Mouse (Mus musculus): ENCODE results near the gene Bmp7. TPM values are rescaled to one million over a fixed set of nuclear protein-coding genes. Genes with fewer than 3 reads are reported as not detected.

The Bmp7 gene
- polyA plus RNA-seq, 1 experiment from 2014 or later: 27.5 TPM

DNA sequence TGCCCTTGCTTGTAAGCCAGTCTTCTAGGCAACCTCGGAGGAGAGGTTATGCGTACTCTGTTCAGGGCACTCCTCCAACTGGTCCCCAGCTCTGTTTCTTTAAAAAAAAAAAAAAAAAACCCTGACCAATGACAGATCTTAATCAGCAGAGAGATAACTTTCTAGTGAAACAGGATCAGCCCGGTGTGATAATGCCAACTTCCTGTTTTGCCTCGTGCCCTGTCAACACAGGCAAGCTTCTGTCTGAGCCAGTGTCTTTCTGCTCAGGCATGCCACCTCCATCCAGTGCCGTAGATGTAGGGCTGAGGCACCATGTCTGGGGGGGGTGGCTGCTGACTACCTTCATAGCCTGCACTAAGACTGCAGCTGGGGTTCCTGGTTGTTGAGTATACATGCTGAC is 12.5 kb downstream of the Bmp7 start:
- 55% methylated on average over 5 of the region's 5 CpGs for WGBS
- Histone ChIP-seq H3K4me2 (no peak overlapping the region), H3K4me3 (no peak overlapping the region), H3K27ac (no peak overlapping the region), H3K9ac (no peak overlapping the region), H3K9me3 (no peaks in the 10 kb centered on the region), H3K4me1 (peaks cover 52% of the 10 kb centered on the region), H3K36me3 (no peaks in the 10 kb centered on the region), H3K27me3 (no peaks in the 10 kb centered on the region)
- ATAC-seq (ENCODE audit: insufficient number of reproducible peaks, low FRiP score, low TSS enrichment, low read depth): no peak

GRCm38 (mm10) chr2:172926311-172926710 is 13.8 kb downstream of the Bmp7 start:
- Histone ChIP-seq H3K4me1 (peaks cover 51% of the 10 kb centered on the region), H3K27me3 (no peaks in the 10 kb centered on the region)

DNA sequence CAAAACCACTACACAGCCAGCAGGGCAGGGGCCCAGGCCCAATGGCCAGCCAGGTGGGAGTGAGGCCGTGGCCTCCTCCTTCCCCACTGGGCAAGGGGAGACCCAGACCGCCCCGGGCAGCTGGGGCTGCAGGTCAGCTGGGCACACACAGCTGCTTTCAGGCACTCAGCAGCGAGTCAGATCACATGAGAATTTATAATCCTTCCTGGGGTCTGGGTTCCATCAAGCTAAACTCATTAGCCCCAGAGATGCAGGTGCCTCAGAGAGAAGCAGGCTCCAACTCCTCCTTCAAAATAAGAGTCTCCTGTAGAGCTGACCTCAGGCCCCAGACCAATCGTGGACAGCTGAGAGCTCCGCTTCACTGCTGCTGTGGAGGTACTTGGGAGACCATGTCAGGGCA is 15.2 kb downstream of the Bmp7 start:
- 24% methylated on average over 6 of the region's 6 CpGs for WGBS
- Histone ChIP-seq H3K27ac (no peak overlapping the region), H3K9me3 (no peaks in the 10 kb centered on the region), H3K27me3 (no peaks in the 10 kb centered on the region), H3K36me3 (0 out of 2 replicates have a peak, but pooled peaks cover 1% of the 10 kb centered on the region), H3K9ac (no peak overlapping the region), H3K4me2 (no peak overlapping the region), H3K4me3 (no peak overlapping the region), H3K4me1 (peaks cover 40% of the 10 kb centered on the region)
- ATAC-seq (ENCODE audit: insufficient number of reproducible peaks, low FRiP score, low TSS enrichment, low read depth): no peak

More at GRCm38 (mm10) chr2:172926311-172926710, 13.8 kb downstream of the Bmp7 start:
- 74% methylated on average over 4 of the region's 4 CpGs for WGBS
- H3K9me3 ChIP-seq: no peaks in the 10 kb centered on the region
- no peak overlapping the region for H3K27ac ChIP-seq
- no peak overlapping the region for H3K4me3 ChIP-seq
- H3K36me3 ChIP-seq: no peaks in the 10 kb centered on the region
- no peak overlapping the region for H3K4me2 ChIP-seq
- ATAC-seq (ENCODE audit: insufficient number of reproducible peaks, low FRiP score, low TSS enrichment, low read depth): no peak
- H3K9ac ChIP-seq: no peak overlapping the region

- Histone ChIP-seq H3K36me3 (0 out of 2 replicates have a peak, but pooled peaks cover 2% of the 10 kb centered on the region), H3K27me3 (no peaks in the 10 kb centered on the region), H3K4me1 (peaks cover 26% of the 10 kb centered on the region), H3K27ac (no peak overlapping the region), H3K4me2 (no peak overlapping the region), H3K9me3 (no peaks in the 10 kb centered on the region), H3K9ac (no peak overlapping the region), H3K4me3 (no peak overlapping the region)
- 83% methylated on average over 7 of the region's 7 CpGs for WGBS
- ATAC-seq (ENCODE audit: insufficient number of reproducible peaks, low FRiP score, low TSS enrichment, low read depth): no peak
Measured at GRCm38 (mm10) chr2:172923198-172923597, 16.9 kb downstream of the Bmp7 start.

GRCm38 (mm10) chr2:172922597-172922996 is 17.5 kb downstream of the Bmp7 start:
- WGBS: 58% methylated on average over 5 of the region's 5 CpGs
- no peak for ATAC-seq (ENCODE audit: insufficient number of reproducible peaks, low FRiP score, low TSS enrichment, low read depth)
- H3K4me1 ChIP-seq: peaks cover 26% of the 10 kb centered on the region
- H3K27ac ChIP-seq: no peak overlapping the region
- H3K27me3 ChIP-seq: no peaks in the 10 kb centered on the region
- H3K4me3 ChIP-seq: no peak overlapping the region
- no peak overlapping the region for H3K9ac ChIP-seq
- no peaks in the 10 kb centered on the region for H3K9me3 ChIP-seq
- H3K36me3 ChIP-seq: 0 out of 2 replicates have a peak, but pooled peaks cover 2% of the 10 kb centered on the region
- no peak overlapping the region for H3K4me2 ChIP-seq

- H3K27ac ChIP-seq: no peak overlapping the region
- H3K4me3 ChIP-seq: no peak overlapping the region
- ATAC-seq (ENCODE audit: insufficient number of reproducible peaks, low FRiP score, low TSS enrichment, low read depth): no peak
- no peak overlapping the region for H3K9ac ChIP-seq
- H3K27me3 ChIP-seq: no peaks in the 10 kb centered on the region
- H3K4me1 ChIP-seq: peaks cover 29% of the 10 kb centered on the region
- H3K4me2 ChIP-seq: no peak overlapping the region
- WGBS: 86% methylated on average over 14 of the region's 14 CpGs
- H3K36me3 ChIP-seq: 0 out of 2 replicates have a peak, but pooled peaks cover 3% of the 10 kb centered on the region
- no peaks in the 10 kb centered on the region for H3K9me3 ChIP-seq
Measured at GRCm38 (mm10) chr2:172914018-172914417, 26.1 kb downstream of the Bmp7 start.

DNA sequence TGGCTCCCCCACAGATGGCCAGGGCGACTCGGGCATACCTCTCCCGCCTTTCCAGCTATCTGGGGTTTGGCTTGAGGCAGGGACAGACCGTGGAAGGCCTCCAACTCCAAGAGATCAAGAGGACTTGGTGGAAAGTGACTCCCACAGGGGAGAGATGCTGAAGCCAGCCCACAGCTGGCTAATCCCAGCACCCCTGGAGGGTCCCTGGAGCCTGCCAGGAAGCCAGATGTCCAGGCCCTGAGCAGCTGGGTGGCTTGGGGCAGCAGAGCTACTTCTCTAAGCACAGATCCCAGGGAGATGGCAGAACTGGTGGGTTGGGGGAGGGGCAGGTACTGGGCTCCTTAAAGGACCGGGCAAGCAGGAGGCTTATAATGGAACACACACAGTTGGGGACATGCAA is 28.4 kb downstream of the Bmp7 start:
- Histone ChIP-seq H3K4me1 (peaks cover 43% of the 10 kb centered on the region), H3K27ac (peak overlapping the region; percentile 38; the same call in 1 of the 2 replicates), H3K9ac (no peak overlapping the region), H3K27me3 (no peaks in the 10 kb centered on the region), H3K9me3 (no peaks in the 10 kb centered on the region), H3K4me2 (no peak overlapping the region), H3K4me3 (no peak overlapping the region), H3K36me3 (0 out of 2 replicates have a peak, but pooled peaks cover 3% of the 10 kb centered on the region)
- 33% methylated on average over 5 of the region's 5 CpGs for WGBS
- no peak for ATAC-seq (ENCODE audit: insufficient number of reproducible peaks, low FRiP score, low TSS enrichment, low read depth)

GRCm38 (mm10) chr2:172911157-172911556 is 29.0 kb downstream of the Bmp7 start:
- peak overlapping the region; percentile 38; the same call in 1 of the 2 replicates for H3K27ac ChIP-seq
- H3K4me2 ChIP-seq: no peak overlapping the region
- no peaks in the 10 kb centered on the region for H3K9me3 ChIP-seq
- WGBS: 54% methylated on average over 6 of the region's 6 CpGs
- H3K4me1 ChIP-seq: peaks cover 43% of the 10 kb centered on the region
- no peak for ATAC-seq (ENCODE audit: insufficient number of reproducible peaks, low FRiP score, low TSS enrichment, low read depth)
- H3K36me3 ChIP-seq: peaks cover 3% of the 10 kb centered on the region; the same call in 1 of the 2 replicates
- H3K27me3 ChIP-seq: no peaks in the 10 kb centered on the region
- no peak overlapping the region for H3K4me3 ChIP-seq
- no peak overlapping the region for H3K9ac ChIP-seq

DNA sequence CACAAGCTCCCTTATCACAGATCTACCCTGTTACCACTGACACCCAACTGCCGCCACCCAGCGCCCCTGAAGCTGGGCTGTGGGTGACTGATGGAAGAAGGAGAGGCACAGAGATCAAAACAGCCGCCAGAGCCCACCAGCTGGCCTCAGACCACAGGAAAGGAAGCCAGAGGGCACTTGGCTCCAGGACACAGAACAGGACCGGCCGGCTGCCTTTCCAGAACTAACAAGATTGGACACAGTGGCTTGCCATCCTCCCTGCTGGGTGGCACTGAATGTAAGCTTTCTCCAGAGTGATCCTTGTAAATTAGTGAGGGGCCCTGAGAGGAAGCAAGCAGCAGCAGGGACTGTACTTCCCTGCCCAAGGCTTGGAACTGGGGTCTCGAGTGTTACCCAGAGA is 30.7 kb downstream of the Bmp7 start:
- peaks cover 43% of the 10 kb centered on the region for H3K4me1 ChIP-seq
- 62% methylated on average over 6 of the region's 6 CpGs for WGBS
- no peak overlapping the region for H3K4me3 ChIP-seq
- no peaks in the 10 kb centered on the region for H3K27me3 ChIP-seq
- H3K4me2 ChIP-seq: no peak overlapping the region
- no peak for ATAC-seq (ENCODE audit: insufficient number of reproducible peaks, low FRiP score, low TSS enrichment, low read depth)
- H3K9me3 ChIP-seq: no peaks in the 10 kb centered on the region
- H3K36me3 ChIP-seq: no peaks in the 10 kb centered on the region; the same call in 1 of the 2 replicates
- no peak overlapping the region for H3K9ac ChIP-seq
- 0 out of 2 replicates have a peak overlapping the region, but pooled peaks have one; percentile 13 for H3K27ac ChIP-seq

- Histone ChIP-seq H3K27ac (no peak overlapping the region), H3K4me2 (no peak overlapping the region), H3K36me3 (no peaks in the 10 kb centered on the region; the same call in 1 of the 2 replicates), H3K9ac (no peak overlapping the region), H3K4me3 (no peak overlapping the region), H3K9me3 (no peaks in the 10 kb centered on the region), H3K27me3 (no peaks in the 10 kb centered on the region), H3K4me1 (peaks cover 55% of the 10 kb centered on the region)
- no peak for ATAC-seq (ENCODE audit: insufficient number of reproducible peaks, low FRiP score, low TSS enrichment, low read depth)
- WGBS: 60% methylated on average over 9 of the region's 9 CpGs
Measured at GRCm38 (mm10) chr2:172906146-172906545, 34.0 kb downstream of the Bmp7 start.

DNA sequence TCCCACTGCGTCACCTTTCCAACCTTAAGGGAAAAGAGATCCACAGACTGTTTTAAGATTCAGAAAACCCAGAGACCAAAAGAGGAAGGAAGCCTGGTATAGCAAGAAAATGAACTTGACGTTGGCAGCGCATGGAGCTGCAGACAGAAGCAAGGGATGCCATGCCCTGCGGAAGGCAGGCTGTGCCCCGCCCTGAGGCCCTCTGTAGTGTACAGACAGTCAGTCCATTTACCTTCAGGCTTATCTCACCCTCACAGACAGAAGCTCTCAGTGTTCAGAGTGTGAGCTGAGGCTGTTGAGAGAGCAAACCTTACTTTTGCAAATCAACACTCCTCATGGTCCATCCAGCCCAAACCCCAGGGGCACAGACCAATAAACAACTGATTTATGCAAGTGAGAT is 35.1 kb downstream of the Bmp7 start:
- H3K36me3 ChIP-seq: no peaks in the 10 kb centered on the region; the same call in 1 of the 2 replicates
- H3K9ac ChIP-seq: no peak overlapping the region
- H3K27ac ChIP-seq: no peak overlapping the region
- WGBS: 87% methylated on average over 5 of the region's 5 CpGs
- no peak overlapping the region for H3K4me3 ChIP-seq
- no peak overlapping the region for H3K4me2 ChIP-seq
- H3K9me3 ChIP-seq: no peaks in the 10 kb centered on the region
- no peaks in the 10 kb centered on the region for H3K27me3 ChIP-seq
- ATAC-seq (ENCODE audit: insufficient number of reproducible peaks, low FRiP score, low TSS enrichment, low read depth): no peak
- peaks cover 53% of the 10 kb centered on the region for H3K4me1 ChIP-seq

DNA sequence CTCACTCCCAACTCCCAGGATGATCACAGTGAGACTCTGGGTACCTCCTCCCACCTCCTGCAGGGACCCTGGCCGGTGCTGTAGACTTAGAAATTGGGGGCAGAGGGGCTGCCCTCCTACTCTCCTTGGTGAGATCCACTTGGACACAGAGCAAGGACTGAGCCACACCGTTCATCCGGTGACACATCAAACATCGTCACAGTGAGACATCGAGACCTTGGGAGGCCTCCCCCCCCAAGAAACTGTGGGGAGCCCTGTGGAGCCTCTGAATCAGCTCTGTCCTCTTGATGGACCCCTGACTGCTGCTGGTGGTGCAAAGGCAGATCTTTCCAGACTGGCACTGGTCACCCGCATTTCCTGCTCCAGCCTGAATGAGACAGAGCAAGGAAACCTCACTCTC is 35.5 kb downstream of the Bmp7 start:
- peaks cover 49% of the 10 kb centered on the region for H3K4me1 ChIP-seq
- no peak for ATAC-seq (ENCODE audit: insufficient number of reproducible peaks, low FRiP score, low TSS enrichment, low read depth)
- WGBS: 91% methylated on average over 6 of the region's 6 CpGs

GRCm38 (mm10) chr2:172903523-172903922 is 36.6 kb downstream of the Bmp7 start:
- Histone ChIP-seq H3K27ac (peak overlapping the region; percentile 33), H3K27me3 (no peaks in the 10 kb centered on the region), H3K4me2 (no peak overlapping the region), H3K4me1 (peaks cover 38% of the 10 kb centered on the region), H3K4me3 (no peak overlapping the region), H3K9me3 (0 out of 2 replicates have a peak, but pooled peaks cover 4% of the 10 kb centered on the region), H3K9ac (no peak overlapping the region), H3K36me3 (peaks cover 2% of the 10 kb centered on the region)
- WGBS: 59% methylated on average over 8 of the region's 8 CpGs
- ATAC-seq (ENCODE audit: insufficient number of reproducible peaks, low FRiP score, low TSS enrichment, low read depth): peak; percentile 45; the same call in 1 of the 2 replicates

More for the DNA sequence above, 35.5 kb downstream of the Bmp7 start:
- Histone ChIP-seq H3K36me3 (no peaks in the 10 kb centered on the region; the same call in 1 of the 2 replicates), H3K27ac (no peak overlapping the region), H3K27me3 (no peaks in the 10 kb centered on the region), H3K4me3 (no peak overlapping the region), H3K4me2 (no peak overlapping the region), H3K9me3 (no peaks in the 10 kb centered on the region), H3K9ac (no peak overlapping the region)

All from limb, embryonic 15.5 days (tissue).